Mouse (Mus musculus) intestine, embryonic 15.5 days (tissue): ENCODE data around the gene Chmp6. TPM values are rescaled to one million over a fixed set of nuclear protein-coding genes. Genes with fewer than 3 reads are reported as not detected.

ENCODE experiments used
- ATAC-seq: fragments of 200-750 bp; cut with Nextera tagmentation; 2 replicates; pipeline ENCODE4 v1.8.0; 2017; ENCODE audit warnings: moderate TSS enrichment, moderate library complexity
- H3K27ac ChIP-seq: fragments of 300-500 bp; sonication (generic); 2 replicates; pipeline ENCODE4 v1.5.1; 2015; ENCODE audit warnings: mild to moderate bottlenecking, inconsistent platforms
- H3K27me3 ChIP-seq: fragments of 300-500 bp; sonication (generic); replicated peaks from 2 replicates; pipeline ENCODE4 v1.6.1; 2015; ENCODE audit warnings: inconsistent platforms
- H3K36me3 ChIP-seq: fragments of 300-500 bp; sonication (generic); 2 replicates; pipeline ENCODE4 v1.6.1; 2015; ENCODE audit warnings: inconsistent platforms
- H3K4me1 ChIP-seq: fragments of 300-500 bp; sonication (generic); replicated peaks from 2 replicates; pipeline ENCODE4 v1.6.1; 2015; ENCODE audit warnings: inconsistent platforms
- H3K4me2 ChIP-seq: fragments of 300-500 bp; sonication (generic); replicated peaks from 2 replicates; pipeline ENCODE4 v1.6.1; 2015; ENCODE audit warnings: mild to moderate bottlenecking, inconsistent platforms
- H3K4me3 ChIP-seq: fragments of 300-500 bp; sonication (generic); replicated peaks from 2 replicates; pipeline ENCODE4 v1.5.1; 2015; ENCODE audit warnings: inconsistent platforms
- H3K9ac ChIP-seq: fragments of 300-500 bp; sonication (generic); 2 replicates; pipeline ENCODE4 v1.6.1; 2015; ENCODE audit warnings: inconsistent platforms
- H3K9me3 ChIP-seq: fragments of 300-500 bp; sonication (generic); 2 replicates; pipeline ENCODE4 v1.6.1; 2016; ENCODE audit warnings: inconsistent platforms
- WGBS: fragments of 180-500 bp; shearing (Covaris S2); methylation state at CpG from one replicate; pipeline ENCODE4 v1.1.7; 2015; 5-methylcytosine and 5-hydroxymethylcytosine counted together
- polyA plus RNA-seq: library from polyadenylated mRNA; unstranded; fragments of >200 nt; fragmentation: Nextera tagmentation; extraction: Ambion mirVana; gene quantifications from 2 replicates; pipeline ENCODE4 v1.2.1, GENCODE M21; 2015

Chmp6 gene
- 88.0 and 91.1 TPM in 2 replicates for polyA plus RNA-seq

DNA sequence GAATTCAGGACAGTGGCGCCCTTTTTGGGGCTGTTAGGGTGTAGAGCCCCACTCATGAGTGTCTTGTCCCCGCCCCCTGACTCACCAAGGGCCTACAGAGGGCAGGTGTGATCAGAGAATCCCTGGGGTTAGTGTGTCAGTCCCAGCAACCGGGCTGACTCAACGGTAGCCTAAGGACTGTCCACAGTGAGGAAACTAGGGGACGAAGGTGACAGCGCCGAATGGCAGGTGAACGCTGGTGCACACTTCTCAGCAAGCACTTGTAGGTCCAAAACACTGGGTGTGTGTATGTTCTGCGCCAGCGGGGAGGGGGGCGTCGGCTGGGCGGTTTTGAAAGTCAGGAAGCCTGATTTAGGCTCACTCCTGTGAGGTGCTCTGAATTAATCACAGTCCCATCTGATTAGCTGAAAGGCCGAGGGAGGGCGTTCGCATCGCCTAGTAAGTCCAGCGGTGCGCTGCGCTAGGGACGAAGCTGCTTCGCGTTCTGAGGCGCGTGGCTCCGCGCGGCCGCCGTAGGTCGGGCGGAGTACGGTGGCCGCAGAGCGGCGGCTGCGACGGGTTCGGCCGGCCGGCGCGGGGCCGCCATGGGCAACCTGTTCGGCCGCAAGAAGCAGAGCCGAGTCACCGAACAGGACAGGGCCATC, at the start of gene Chmp6:
TSS of gene Chmp6 (plus strand) at position 151 of the 644 bp plus-strand sequence.
- Histone ChIP-seq H3K4me3 (peak within 1 kb of the TSS; percentile 97), H3K36me3 (peaks cover 16% of the 10 kb centered on the region), H3K4me1 (peaks cover 38% of the 10 kb centered on the region), H3K27me3 (no peaks in the 10 kb centered on the region; the same call in 1 of the 2 replicates), H3K9me3 (no peaks in the 10 kb centered on the region), H3K27ac (peak within 1 kb of the TSS; percentile 85), H3K9ac (peak within 1 kb of the TSS; percentile 94), H3K4me2 (peak within 1 kb of the TSS; percentile 95)
- ATAC-seq = peak; percentile 76
- WGBS = under 1% methylated on average over 48 of the region's 48 CpGs

DNA sequence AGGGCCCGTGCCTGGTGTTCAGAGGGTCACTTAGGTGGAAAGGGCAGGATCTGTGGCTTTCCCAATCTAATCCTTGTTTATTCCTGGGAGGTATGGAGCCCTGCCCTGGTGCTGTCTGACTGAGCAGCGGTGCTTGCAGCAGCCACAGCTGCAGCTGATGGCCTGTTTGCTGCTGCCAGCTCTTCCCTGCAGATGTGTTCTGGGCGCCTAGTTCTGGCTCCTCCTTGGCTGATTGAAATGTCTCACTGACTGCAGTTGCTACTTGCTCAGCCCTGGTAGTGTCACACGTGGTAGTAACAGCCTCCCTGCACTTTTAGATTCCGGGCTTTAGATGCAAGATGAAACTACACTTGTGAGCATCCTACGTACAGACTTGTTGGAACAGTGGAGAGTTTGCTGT, 46.4 kb upstream of the Chmp6 start:
- no peak overlapping the region for H3K4me2 ChIP-seq
- no peak overlapping the region for H3K9ac ChIP-seq
- H3K27ac ChIP-seq = no peak overlapping the region
- no peak overlapping the region for H3K4me3 ChIP-seq
- no peak for ATAC-seq
- peaks cover 2% of the 10 kb centered on the region; the same call in 1 of the 2 replicates for H3K36me3 ChIP-seq
- H3K9me3 ChIP-seq = no peaks in the 10 kb centered on the region
- no peaks in the 10 kb centered on the region for H3K4me1 ChIP-seq
- 87% methylated on average over 6 of the region's 6 CpGs for WGBS
- no peaks in the 10 kb centered on the region for H3K27me3 ChIP-seq

DNA sequence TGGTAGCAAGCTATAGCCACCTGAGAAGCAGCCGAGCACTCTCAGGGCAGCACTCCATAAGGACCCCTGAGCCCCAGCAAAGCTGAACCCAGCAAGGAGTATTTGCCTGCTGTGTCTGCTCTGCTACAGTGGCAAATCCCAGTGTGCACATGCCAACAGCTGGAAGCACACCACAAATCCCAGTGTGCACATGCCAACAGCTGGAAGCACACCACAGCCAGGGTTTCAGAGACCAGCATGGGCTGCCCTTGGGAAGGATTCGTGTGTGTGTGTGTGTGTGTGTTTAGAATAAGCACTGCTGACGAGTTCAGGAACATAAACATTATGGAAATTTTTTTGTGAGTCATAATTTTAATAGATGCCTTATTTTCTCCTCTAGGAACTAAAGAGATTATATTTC, 45.1 kb upstream of the Chmp6 start:
- Histone ChIP-seq H3K9me3 (no peaks in the 10 kb centered on the region), H3K4me1 (no peaks in the 10 kb centered on the region), H3K4me3 (no peak overlapping the region), H3K27me3 (no peaks in the 10 kb centered on the region), H3K27ac (0 out of 2 replicates have a peak overlapping the region, but pooled peaks have one; percentile 41), H3K36me3 (peaks cover 2% of the 10 kb centered on the region; the same call in 1 of the 2 replicates), H3K4me2 (no peak overlapping the region), H3K9ac (no peak overlapping the region)
- WGBS = 67% methylated on average over 3 of the region's 3 CpGs
- ATAC-seq = no peak

DNA sequence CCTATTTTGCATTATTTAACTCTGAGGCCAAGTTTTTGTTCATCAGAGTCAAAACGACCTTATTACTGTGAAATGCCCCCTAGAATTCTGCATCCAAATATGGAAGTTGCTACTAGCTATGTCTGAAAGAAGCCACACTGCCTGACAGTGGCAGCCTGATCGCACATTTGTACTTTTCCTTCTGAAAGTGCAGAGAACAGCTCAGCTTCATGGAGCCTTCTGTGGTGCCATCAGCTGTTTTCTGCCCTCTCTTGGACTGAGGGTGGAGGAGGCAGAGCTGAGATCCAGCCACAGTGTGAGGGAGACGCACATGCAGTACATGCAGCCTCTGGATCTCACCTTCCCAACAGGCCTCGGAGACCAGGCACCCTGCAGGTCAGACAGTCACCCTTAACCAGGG, 44.7 kb upstream of the Chmp6 start:
- WGBS = 66% methylated on average over 4 of the region's 4 CpGs
- peak overlapping the region; percentile 70 for H3K27ac ChIP-seq
- no peak overlapping the region for H3K4me2 ChIP-seq
- H3K27me3 ChIP-seq = no peaks in the 10 kb centered on the region
- H3K4me1 ChIP-seq = no peaks in the 10 kb centered on the region
- no peak for ATAC-seq
- H3K4me3 ChIP-seq = no peak overlapping the region
- no peak overlapping the region for H3K9ac ChIP-seq
- no peaks in the 10 kb centered on the region for H3K9me3 ChIP-seq
- H3K36me3 ChIP-seq = peaks cover 2% of the 10 kb centered on the region; the same call in 1 of the 2 replicates

DNA sequence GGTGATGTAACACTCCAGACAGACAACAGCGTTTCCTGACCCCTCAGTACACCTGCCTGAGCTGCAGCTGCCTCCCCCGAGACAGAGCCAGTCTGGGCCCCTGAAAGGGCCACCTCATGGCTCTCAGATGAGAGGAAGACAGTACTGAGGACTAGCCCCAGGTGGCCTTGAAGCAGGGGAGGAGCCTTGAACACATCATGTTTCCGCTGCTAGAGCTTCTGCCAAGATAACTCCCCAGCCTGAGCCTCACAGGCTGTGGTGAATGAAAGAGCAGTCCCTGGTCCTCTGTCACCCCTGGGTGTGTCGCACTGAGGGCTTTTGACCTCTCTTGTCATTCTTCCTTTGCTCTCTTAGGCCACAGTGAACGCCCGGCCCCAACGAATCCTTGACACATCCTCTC, 42.1 kb upstream of the Chmp6 start:
- WGBS = 86% methylated on average over 7 of the region's 7 CpGs
- Histone ChIP-seq H3K4me3 (no peak overlapping the region), H3K27me3 (no peaks in the 10 kb centered on the region), H3K4me2 (no peak overlapping the region), H3K9ac (no peak overlapping the region), H3K27ac (no peak overlapping the region), H3K4me1 (no peaks in the 10 kb centered on the region), H3K36me3 (peaks cover 11% of the 10 kb centered on the region), H3K9me3 (no peaks in the 10 kb centered on the region)
- ATAC-seq = no peak

DNA sequence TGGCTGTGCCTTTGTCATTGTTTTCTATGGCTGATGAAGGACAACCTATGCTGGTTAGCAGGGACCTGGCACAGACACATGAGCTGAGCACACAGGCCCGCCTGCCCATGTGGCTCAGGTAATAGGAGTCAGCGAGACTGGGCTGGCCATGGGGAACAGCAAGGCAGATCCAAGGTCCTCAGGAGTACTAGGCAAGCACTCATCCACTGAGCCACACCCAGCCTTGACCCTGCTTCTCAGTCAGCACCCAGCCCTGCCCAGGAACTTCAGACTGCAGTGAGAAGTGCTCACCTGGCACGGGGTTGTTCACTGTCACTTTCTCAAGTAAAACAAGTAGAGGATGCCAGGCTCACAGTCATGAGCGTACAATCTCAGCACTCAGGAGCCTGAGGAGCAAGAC, 39.6 kb upstream of the Chmp6 start:
- H3K4me1 ChIP-seq = no peaks in the 10 kb centered on the region
- peaks cover 21% of the 10 kb centered on the region for H3K36me3 ChIP-seq
- no peaks in the 10 kb centered on the region for H3K27me3 ChIP-seq
- no peak overlapping the region for H3K4me2 ChIP-seq
- no peaks in the 10 kb centered on the region for H3K9me3 ChIP-seq
- WGBS = 89% methylated on average over 4 of the region's 4 CpGs
- H3K27ac ChIP-seq = no peak overlapping the region
- H3K4me3 ChIP-seq = no peak overlapping the region
- H3K9ac ChIP-seq = no peak overlapping the region
- no peak for ATAC-seq

DNA sequence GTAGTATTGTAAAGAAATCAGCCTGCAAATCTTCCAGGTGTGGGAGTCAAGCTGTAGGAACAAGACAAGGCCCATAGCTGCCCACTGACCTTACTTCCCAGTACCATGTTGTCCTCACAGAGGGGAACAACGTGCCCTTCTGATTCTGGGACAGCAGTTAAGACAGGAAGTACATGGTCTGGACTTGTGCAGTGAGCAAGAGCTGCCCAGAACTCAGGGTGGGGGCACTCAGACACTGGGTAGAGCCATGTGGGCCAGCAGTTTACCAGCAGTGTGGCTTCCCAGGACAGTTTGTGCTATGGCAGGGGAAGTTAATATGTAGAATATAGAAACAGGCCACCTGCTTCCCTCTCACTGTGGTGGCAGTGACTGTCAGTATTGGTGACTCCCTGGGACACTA, 38.4 kb upstream of the Chmp6 start:
- no peak for ATAC-seq
- Histone ChIP-seq H3K36me3 (peaks cover 26% of the 10 kb centered on the region), H3K4me2 (no peak overlapping the region), H3K9ac (no peak overlapping the region), H3K27ac (no peak overlapping the region), H3K27me3 (no peaks in the 10 kb centered on the region), H3K4me1 (no peaks in the 10 kb centered on the region), H3K9me3 (no peaks in the 10 kb centered on the region), H3K4me3 (no peak overlapping the region)
- WGBS = 81% methylated on average over 1 of the region's 1 CpGs

DNA sequence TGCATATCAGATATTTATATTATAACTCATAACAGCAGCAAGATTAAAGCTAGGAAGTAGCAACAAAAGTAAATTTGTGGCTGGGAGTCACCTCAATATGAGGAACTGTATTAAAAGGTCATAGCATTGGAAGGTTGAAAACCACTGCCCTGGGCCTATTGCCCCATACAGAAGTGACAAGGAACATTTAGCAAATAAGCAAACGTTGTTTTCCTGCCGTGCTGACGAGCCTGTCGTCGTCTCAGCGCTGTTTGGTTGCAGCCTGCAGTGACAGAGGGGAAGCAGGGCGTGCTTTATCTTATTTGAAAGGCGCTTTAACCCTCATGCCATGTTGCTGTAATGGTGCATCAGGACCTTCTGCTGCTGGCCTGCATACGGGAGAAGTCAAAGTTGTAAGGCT, 37.6 kb upstream of the Chmp6 start:
- no peak overlapping the region for H3K9ac ChIP-seq
- H3K27ac ChIP-seq = no peak overlapping the region
- ATAC-seq = no peak
- no peaks in the 10 kb centered on the region for H3K4me1 ChIP-seq
- H3K4me3 ChIP-seq = no peak overlapping the region
- no peak overlapping the region for H3K4me2 ChIP-seq
- peaks cover 27% of the 10 kb centered on the region for H3K36me3 ChIP-seq
- no peaks in the 10 kb centered on the region for H3K27me3 ChIP-seq
- no peaks in the 10 kb centered on the region for H3K9me3 ChIP-seq
- WGBS = 85% methylated on average over 9 of the region's 9 CpGs

DNA sequence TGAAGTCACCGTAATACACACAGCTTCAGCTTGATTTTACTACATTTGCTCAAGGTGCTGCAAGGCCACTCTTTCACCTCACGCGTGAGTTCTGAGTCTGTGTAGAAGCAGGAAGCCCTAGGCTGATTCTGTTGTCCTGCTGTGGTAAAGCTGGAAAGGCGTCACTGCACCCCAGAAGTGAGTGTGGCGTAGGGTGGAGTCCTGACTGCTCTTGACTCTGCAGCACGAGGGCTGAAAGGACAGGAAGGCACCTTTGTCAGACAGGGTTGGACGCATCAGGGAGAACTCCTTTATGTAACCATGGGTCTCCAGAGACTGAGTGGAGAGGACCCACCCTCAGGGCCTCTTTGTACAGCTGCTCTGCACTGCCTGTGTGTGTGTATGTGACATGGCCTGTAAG, 36.1 kb upstream of the Chmp6 start:
- no peak overlapping the region for H3K4me3 ChIP-seq
- 92% methylated on average over 7 of the region's 7 CpGs for WGBS
- no peaks in the 10 kb centered on the region for H3K27me3 ChIP-seq
- no peaks in the 10 kb centered on the region for H3K4me1 ChIP-seq
- no peak overlapping the region for H3K9ac ChIP-seq
- H3K4me2 ChIP-seq = no peak overlapping the region
- peaks cover 25% of the 10 kb centered on the region for H3K36me3 ChIP-seq
- no peaks in the 10 kb centered on the region for H3K9me3 ChIP-seq
- no peak for ATAC-seq
- H3K27ac ChIP-seq = no peak overlapping the region

DNA sequence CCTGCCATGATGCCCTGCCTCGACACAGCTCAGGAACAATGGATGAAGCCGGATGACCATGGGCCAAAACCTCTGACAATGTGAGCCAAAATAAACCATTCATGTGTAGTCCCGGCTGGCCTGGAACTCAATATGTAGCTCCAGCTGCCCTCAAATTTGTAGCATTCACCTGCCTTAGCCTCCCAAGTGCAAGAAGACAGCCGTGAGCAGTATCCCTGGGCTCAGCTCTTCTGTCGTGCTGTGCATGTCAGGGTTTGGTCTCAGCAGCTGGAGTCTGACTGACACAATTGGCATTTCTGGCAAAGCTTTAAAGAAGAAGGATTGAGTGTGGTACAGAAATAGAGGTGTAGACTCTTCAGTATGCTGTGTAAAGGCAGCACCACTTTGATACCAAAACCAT, 33.7 kb upstream of the Chmp6 start:
- H3K27me3 ChIP-seq = no peaks in the 10 kb centered on the region
- no peak overlapping the region for H3K27ac ChIP-seq
- H3K9ac ChIP-seq = no peak overlapping the region
- H3K4me2 ChIP-seq = no peak overlapping the region
- peaks cover 24% of the 10 kb centered on the region for H3K36me3 ChIP-seq
- ATAC-seq = no peak
- no peak overlapping the region for H3K4me3 ChIP-seq
- no peaks in the 10 kb centered on the region for H3K9me3 ChIP-seq
- no peaks in the 10 kb centered on the region for H3K4me1 ChIP-seq
- WGBS = 94% methylated on average over 5 of the region's 5 CpGs

DNA sequence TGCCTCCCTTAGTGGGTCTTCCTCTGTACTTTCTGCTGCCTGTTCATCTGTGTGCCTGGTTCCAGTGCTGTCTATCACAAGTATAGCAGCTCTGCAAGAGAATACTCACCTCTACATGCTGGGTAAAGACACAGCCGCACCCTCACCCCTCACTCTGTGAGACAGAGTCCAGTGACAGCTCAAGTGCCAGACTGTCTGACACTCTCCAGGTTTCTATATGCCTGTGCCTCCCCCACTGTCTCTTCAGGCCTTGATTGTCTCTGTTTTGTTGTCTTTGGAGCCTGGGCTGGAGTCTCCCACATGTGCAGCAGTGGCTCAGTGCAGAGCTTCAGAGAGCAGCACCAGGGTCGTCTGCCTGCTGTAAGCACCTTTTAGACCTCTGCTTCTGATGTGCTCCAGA, 29.6 kb upstream of the Chmp6 start:
- no peak for ATAC-seq
- no peak overlapping the region for H3K4me2 ChIP-seq
- H3K4me3 ChIP-seq = no peak overlapping the region
- no peak overlapping the region for H3K27ac ChIP-seq
- WGBS = 48% methylated on average over 2 of the region's 2 CpGs
- no peaks in the 10 kb centered on the region for H3K9me3 ChIP-seq
- H3K36me3 ChIP-seq = peaks cover 11% of the 10 kb centered on the region
- no peak overlapping the region for H3K9ac ChIP-seq
- H3K27me3 ChIP-seq = no peaks in the 10 kb centered on the region
- H3K4me1 ChIP-seq = no peaks in the 10 kb centered on the region

DNA sequence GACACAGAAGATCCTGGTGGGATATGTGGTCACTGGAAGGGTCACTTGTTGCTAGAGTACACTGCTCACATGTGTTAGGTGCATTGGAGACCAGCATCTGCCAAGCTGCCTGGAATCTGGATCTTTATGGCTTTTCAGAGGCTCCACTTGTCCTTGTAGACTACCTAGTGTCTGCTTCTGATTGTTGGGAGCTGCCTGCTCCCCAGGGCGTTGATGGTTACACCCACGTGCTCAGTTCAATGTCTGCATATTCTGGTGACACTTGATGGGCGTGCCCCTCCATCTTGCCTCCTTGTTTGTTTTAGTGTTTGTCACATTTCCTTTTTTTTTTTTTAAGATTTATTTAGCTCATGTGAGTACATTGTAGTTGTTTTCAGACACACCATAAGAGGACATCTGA, 23.3 kb upstream of the Chmp6 start:
- H3K36me3 ChIP-seq = peaks cover 35% of the 10 kb centered on the region
- H3K9ac ChIP-seq = no peak overlapping the region
- H3K9me3 ChIP-seq = no peaks in the 10 kb centered on the region
- H3K4me3 ChIP-seq = no peak overlapping the region
- H3K27me3 ChIP-seq = no peaks in the 10 kb centered on the region
- 88% methylated on average over 3 of the region's 3 CpGs for whole genome bisulfite sequencing
- H3K27ac ChIP-seq = no peak overlapping the region
- no peaks in the 10 kb centered on the region for H3K4me1 ChIP-seq
- no peak for ATAC-seq
- H3K4me2 ChIP-seq = no peak overlapping the region

DNA sequence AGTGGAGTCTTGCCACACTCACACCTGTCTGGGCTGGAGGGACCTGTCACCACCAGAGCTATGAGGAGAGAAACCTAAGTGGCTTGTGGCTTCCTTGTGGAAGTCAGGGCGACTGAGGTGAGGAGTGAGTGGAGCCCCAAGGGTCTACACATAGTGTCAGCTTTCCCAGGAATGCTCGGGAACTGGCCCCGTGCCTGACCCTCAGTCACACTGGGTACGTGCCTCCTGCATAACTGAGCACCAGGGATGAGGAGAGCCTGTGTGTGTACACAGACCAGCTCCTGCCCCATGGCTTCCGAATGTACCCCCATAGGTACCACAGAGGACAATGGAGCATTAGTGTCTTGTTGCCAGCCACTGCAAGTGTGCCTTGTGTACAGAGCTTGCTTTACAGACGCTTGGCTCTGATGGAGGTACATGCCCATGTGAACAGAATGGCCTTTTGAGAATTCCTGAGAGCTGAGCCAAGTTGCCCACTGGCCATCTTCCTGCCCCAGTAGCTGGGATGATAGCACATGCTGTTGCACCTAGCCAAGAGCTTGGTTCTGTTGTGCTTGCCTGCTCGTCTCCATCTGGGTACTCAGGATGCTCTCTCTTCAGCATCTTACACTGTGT, 21.5 kb upstream of the Chmp6 start:
- H3K9me3 ChIP-seq = no peaks in the 10 kb centered on the region
- H3K4me3 ChIP-seq = no peak overlapping the region
- 93% methylated on average over 7 of the region's 7 CpGs for WGBS
- no peak overlapping the region for H3K9ac ChIP-seq
- peaks cover 35% of the 10 kb centered on the region for H3K36me3 ChIP-seq
- H3K4me2 ChIP-seq = no peak overlapping the region
- ATAC-seq = no peak
- no peaks in the 10 kb centered on the region for H3K27me3 ChIP-seq
- no peak overlapping the region for H3K27ac ChIP-seq
- no peaks in the 10 kb centered on the region for H3K4me1 ChIP-seq
